Mouse (Mus musculus): ENCODE results near the gene Galnt14.

DNA sequence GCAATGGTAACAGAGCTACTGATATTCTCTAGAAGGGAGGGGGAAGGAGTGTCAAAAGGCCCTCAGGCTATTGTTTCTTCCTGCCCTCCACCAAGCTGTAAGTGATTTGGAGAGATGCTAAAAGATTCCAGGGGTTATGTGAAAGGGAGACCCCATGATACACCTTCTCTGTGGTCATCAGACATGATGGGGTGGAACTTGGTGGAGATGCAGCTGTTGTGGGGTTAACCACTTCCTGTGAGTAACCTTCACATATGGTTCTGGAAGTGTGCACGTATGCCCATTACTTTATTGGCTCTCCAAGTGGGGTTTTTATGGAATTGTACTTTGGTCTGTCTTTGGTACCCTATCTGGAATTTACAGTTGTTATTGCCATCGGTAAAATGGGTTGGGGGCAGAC is 253.7 kb downstream of the Galnt14 start:
- TF ChIP-seq POLR2A (IDR thresholded peaks at IDR 0.05; ENCODE audit: low read depth, low read length) (no peak), CTCF (IDR thresholded peaks at IDR 0.05; ENCODE audit: borderline replicate concordance, insufficient read depth, low read length) (no peak)
